Mouse (Mus musculus): ENCODE results near the gene Slc44a5.

DNA sequence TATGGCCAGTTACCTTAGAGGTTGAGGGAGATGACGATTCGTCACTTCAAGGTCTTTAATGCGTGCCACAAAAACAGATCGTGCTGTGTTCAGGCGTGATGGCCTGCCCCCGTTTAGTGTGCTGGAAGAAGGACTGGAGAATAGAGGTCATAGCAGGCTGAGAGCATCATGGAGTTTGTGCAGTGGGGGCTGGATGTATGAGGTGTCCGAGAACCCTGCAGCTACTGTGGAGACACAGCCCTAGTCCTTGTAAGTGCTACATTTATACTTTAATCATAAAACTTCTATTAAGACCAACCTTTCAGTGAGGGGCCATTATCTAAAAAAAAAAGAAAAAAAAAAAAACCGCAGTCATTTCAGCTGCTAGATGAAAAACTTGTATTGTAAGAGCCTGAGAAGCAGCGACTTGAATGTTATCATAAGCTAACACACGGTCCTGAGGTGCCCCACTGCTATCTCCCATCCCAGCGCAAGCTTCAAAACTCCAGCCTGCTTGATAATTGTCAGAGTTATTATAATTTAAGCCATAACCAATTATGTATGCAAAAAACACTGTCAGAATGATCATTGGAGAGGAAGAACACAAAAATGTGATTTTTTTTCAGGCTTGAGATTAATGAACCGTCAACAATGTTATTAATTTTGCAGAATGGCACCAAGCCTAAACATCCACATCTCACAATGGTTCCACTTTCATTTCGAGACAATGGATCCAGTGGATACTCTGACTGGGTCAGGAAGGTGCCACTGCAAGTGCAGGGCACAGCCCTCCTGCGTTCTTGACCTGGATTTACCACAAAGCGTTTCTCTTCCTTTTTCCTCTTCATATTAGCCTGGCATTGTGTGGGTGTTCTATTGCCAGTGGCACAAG lies 118.5 kb downstream of the Slc44a5 start:
- no peak for TF ChIP-seq POLR2A (IDR thresholded peaks at IDR 0.05; ENCODE audit: borderline replicate concordance, extremely low read depth, low read depth, low read length)
- TF ChIP-seq CTCF (IDR thresholded peaks at IDR 0.05; ENCODE audit: insufficient read depth, low read length): no peak
